Mouse (Mus musculus): ENCODE results near the gene Trarg1.
"Not testable (repeated sequence)": the region's sequence is repeated elsewhere in the genome, so short reads cannot be mapped to it uniquely, and the experiment has no call there.

Trarg1 gene

GRCm38 (mm10) chr11:76679508-76679907 lies at the start of gene Trarg1:
Gene Trarg1 (plus strand): TSS chr11:76679808.
- not testable (repeated sequence) for DNase-seq

- DNase-seq = no peak
Observed at GRCm38 (mm10) chr11:76630023-76630422, 49.6 kb upstream of the Trarg1 start.

DNA sequence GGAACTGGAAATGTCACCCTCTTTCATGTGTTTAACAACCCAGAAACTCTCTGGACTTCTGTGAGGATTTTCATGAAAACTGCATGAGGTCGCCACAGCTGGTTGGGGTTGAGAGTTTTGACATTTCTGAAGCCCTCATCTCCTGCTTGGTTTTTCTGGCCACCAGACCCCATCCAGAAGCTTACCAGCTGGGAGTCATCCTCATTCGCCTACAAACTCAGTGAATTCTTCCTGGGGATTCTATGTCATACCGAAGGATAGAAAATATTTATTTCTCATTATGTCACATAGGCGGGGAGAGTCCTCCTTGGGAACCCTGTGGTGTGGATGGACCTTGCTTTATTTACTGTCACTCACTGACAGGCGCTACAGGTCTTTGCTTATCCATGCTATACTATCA lies 49.1 kb upstream of the Trarg1 start:
- DNase-seq = no peak

GRCm38 (mm10) chr11:76639269-76639985 lies 40.2 kb upstream of the Trarg1 start:
- no peak for DNase-seq

- DNase-seq = no peak
Observed at GRCm38 (mm10) chr11:76640231-76640630, 39.4 kb upstream of the Trarg1 start.

DNA sequence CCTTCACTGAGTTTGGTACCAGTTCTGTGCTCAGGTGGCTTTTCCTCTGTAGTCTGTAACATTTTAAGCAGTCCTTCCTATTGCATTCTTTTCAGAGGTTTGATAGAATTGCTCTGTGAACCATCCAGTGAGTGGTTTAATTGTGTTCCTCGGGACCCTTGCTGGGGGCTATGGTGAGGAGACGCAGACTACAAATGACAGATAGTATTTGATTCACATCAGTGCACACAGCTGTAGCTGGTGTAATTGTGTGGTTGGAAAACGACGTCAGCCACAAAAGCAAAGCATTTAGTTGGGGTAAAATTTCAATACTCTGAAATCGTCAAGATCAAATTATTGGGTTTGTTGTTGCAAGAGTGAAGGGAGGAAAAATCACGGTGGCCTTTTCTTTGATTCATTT lies 35.4 kb upstream of the Trarg1 start:
- DNase-seq = no peak

- DNase-seq = no peak
Observed at GRCm38 (mm10) chr11:76645036-76645435, 34.6 kb upstream of the Trarg1 start.

GRCm38 (mm10) chr11:76645955-76646354 lies 33.7 kb upstream of the Trarg1 start:
- DNase-seq = peak; percentile 91

DNA sequence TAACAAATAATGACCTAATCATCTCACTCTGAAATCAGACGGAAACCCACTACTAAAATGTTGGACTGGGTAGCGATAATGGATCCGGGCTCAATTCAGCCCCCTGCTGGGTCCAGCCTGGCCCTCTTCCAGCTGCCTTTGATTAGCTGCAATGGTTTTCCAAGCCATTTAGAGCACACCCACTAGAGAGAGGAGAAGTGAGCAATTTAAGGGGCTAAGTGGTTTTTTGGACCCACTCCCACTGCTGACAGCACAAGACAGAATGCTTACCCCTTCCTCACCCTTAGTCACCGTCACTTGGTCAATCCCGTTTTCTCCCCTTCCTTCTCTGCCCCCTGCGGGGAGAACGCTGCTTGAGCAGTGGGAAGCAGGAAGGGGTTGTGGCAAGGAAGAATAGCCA lies 32.5 kb upstream of the Trarg1 start:
- DNase-seq = no peak

DNA sequence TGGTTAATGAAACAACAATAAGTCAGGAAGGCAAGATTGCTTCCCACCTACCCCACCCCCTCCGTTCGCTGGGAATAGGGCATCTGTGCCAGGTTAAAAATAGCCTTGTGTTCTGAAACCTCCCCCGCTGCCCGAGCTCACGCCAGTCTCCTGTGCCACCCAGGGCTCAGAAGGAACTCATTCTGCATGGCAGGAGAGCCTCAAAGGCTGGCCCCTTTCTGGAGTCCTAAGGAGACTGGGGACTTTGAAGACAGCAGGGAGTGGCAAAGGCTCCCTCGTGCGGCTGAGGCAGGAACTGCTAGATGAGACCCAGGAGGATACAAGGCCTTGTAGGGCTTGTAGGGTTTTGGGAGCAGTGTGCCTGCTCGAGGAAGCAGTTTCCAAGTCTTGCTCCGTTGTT lies 32.1 kb upstream of the Trarg1 start:
- DNase-seq = peak; percentile 81

- DNase-seq = no peak
Observed at GRCm38 (mm10) chr11:76650862-76651560, 28.6 kb upstream of the Trarg1 start.

DNA sequence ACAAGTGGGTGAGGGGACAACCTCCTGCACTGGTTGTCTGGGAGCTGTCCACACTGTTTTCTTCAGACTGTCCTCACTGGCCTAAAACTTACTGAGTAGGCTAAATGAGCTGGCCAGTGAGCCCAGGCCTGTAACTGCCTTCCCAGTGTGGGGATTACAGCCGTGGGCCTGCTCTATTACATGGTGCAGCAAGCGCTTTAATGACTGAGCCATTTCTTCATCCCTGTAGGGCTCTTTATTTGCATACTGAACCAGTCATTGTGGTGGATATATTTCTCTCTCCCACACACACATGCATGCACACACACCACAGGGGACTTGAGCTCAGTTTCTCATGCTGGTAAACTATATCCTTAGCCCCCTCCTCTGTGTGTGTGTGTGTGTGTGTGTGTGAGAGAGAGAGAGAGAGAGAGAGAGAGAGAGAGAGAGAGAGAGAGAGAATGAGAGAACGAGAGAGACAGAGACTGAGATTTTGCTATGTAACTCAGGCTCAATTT lies 26.7 kb upstream of the Trarg1 start:
- DNase-seq = no peak

- DNase-seq = peak; percentile 41
Observed at GRCm38 (mm10) chr11:76655106-76655505, 24.5 kb upstream of the Trarg1 start.

- DNase-seq = no peak
Observed at GRCm38 (mm10) chr11:76657450-76657970, 22.1 kb upstream of the Trarg1 start.

DNA sequence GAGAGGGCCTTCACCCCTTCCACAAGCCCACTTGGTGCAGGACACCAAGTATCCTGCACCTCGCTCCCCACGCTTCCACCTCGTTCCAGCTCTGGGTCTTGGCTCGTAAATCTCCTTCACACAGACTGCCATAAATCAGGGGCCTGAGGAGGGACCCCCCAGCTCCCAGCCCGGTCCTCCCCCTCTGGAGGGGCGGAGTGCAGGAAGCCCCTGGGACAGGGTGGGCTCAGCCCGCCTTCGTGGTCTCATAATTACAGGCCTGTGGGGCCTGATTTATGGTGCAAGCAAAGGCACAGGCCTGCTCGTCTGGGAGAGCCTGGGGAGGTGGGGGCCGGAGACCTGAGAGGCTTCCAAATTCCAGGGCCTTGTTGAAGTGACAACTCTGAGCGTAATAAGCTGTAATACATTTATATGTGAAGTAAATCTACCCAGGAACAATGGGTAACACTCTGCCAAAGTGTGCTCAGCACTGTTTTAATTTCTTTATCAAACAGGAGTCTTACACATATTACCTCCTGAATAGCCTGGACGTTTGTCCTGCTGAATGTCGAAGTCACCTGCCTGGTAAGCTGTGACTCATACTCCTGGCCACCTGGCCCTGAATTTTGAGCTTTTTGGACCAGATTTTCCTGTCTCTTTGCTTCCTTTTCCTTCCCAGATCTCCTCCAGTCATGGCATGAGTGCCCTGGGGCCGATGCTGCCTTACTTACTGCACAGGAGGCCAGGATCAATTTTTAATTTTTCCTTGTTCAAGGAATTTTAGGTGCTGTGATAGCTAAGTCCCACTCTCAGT lies 20.3 kb upstream of the Trarg1 start:
- no peak for DNase-seq

- no peak for DNase-seq
Observed at GRCm38 (mm10) chr11:76661790-76662468, 17.7 kb upstream of the Trarg1 start.

DNA sequence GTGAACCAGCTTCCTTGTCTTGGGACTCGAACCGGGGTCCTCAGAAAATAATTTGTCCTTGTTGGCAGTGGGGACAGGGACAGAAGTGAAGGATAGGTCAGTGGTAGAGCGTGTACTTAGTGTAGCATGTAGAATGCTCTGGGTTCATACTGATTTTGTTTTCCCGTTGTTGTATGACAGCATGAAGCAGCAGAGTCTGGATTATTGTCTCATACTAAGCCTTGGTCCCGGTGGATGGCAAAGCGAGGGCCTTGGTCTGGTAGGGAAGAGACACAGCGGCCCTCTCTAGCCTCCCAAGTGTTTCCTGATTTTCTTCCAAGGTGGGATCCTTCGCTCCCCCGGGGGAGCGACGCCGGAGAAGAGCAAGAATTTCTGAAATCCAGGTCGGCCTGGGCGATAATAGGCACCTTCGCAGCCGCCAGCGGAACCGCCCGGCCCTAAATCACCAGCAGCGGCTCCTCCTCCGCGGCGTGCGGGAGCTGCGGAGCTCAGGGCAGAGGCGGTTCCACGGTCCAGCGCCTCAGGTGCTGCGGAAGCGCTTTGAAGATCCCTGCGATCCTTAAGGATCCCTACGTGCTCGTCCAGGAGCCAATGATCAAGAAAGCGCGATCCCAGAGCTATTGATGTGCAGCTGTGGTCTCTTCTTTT lies 13.5 kb upstream of the Trarg1 start:
- peak; percentile 18 for DNase-seq

DNA sequence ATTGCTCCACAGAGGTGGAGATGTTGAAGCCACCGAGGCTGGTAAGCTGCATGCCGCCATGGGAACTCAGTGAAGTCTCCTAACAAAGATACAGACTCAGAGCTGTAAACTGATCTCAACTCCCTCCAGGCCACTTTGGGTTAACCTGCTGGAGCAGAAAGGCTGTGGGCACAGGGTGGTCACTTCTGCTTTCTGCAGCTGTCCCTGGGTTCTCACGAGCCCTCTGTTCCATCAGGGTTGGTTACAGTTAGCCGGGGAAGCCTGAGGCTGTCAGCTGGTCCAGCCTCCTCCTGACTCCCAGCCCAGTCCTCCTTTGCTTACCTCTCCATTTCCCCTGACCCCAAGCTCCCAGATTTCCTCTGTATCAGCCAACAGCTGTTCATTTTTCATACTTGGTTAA lies 11.8 kb upstream of the Trarg1 start:
- no peak for DNase-seq

DNA sequence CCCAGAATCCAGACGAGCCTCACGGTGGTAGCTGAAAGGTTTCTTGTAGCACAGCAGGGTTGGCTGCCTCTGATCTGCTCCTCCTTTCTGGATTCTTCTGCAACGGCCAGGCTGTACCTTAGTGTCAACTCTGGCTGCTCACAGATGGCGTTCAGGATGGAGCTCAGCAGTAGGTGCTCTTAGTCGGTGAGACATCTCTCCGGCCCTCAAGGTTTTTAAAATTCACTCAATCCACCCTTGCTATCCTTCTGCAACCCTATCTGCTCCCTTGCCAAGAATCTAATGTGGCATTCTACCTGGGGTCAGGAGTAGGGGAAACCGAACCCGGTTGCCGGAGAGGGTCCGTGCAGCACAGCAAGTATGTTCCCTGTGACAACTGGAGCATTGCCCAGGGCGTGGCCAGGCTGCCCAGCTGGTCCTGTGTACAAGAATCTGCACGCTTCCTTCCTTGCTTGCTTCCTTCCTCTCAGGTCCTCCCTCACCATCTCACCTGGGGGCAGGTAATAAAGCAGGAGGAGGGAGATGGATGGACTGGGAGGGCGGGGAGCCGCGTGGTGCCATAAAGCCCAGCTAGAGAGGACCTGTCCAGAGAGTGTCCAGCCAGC lies 7.6 kb upstream of the Trarg1 start, which contains the start of gene Bhlha9:
Gene Bhlha9 (plus strand): TSS at position 600 of the 605 bp plus-strand sequence.
- no peak for DNase-seq

GRCm38 (mm10) chr11:76672561-76673384 lies 6.8 kb upstream of the Trarg1 start:
- DNase-seq = no peak

DNA sequence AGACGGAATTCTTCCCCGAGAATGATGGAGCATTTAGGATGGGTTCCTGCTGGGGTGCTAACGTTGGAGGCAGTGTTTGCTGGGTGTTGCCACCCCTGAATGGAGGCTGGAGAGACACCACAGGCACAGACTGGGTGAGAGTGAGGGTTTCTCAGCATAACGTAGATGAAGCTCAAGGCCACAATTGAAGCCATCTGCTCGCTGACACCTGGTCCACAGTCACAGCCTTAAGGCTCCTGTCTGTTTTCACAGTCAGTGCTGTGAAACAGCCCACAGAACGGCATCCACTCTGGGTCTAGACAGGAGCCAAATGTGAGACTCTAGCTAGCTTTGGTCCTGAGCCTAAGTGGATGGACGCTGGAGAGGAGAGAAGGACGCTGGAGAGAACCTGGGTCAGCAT lies 5.4 kb upstream of the Trarg1 start:
- DNase-seq = no peak
